Mouse (Mus musculus): Measurements from ENCODE around the gene Rab5b. TPM values are rescaled to one million over a fixed set of nuclear protein-coding genes. Genes with fewer than 3 reads are reported as not detected.
"Not testable (repeated sequence)": the region's sequence is repeated elsewhere in the genome, so short reads cannot be mapped to it uniquely, and the experiment has no call there.

Rab5b gene
- total RNA-seq (2021), result 100 to 1,000 TPM; 133 to 138 TPM
- long read RNA-seq, transcript Rab5b-201 (6 exons, 3,180 nt), result major isoform, 125 of 154 reads
- long read RNA-seq, partial matches to known transcripts, result 3 of 154 reads
- long read RNA-seq, other reads (novel, unspliced or antisense), result 26 of 154 reads

DNA sequence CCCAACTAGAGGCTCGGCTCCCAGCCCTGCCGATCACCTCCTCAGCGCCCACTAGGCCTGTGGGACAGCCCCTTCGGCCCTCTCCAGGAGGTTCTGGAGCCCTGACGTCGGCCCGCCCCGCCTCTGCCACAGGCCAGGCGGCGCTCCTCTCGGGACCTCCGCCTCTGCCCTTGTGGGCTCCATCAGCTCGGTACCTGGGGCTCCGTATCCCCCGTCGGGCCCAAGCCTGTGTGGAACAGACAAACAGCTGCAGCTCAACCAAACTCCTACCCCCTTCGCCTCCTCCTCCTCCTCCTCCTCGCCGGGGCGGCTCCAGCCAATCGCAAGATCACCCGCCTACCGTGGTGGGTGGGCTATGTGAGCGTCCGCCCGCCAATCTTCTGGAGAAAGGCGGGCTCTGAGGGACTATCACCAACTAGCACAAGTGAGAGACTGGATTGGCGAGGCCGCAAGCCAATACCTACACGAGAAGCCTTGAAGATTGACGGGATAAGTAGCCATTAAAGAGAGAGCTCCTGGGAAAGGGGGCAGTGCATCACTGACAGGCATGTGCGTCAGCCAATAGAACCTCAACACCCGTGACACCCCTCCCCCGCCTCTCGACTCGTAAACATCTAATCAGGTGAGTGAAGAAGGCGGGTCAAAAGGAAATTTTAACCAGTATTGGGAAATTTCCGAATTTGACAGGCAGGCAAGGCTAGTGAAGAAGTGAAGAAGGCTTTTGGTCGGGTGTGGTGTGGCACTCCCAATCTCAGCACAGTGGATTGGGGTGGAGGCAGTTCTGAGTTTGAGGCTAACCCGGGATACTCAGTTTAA is at the start of gene Rab5b:
Rab5b (minus strand) TSS at position 273 of the 816 bp plus-strand sequence.
- peak; percentile 99 to 100 for DNase-seq (ENCODE audit: low spot score in 2 of 2)

- DNase-seq (ENCODE audit: low spot score in 2 of 2), result no peak
These were observed 48.9 kb upstream of the Rab5b start, which contains the start of gene Dgka for GRCm38 (mm10) chr10:128744680-128745601. TSS of gene Dgka (minus strand) at chr10:128744855.

GRCm38 (mm10) chr10:128744211-128744610 is 48.1 kb upstream of the Rab5b start:
- no peak for DNase-seq (ENCODE audit: low spot score in 2 of 2)

DNA sequence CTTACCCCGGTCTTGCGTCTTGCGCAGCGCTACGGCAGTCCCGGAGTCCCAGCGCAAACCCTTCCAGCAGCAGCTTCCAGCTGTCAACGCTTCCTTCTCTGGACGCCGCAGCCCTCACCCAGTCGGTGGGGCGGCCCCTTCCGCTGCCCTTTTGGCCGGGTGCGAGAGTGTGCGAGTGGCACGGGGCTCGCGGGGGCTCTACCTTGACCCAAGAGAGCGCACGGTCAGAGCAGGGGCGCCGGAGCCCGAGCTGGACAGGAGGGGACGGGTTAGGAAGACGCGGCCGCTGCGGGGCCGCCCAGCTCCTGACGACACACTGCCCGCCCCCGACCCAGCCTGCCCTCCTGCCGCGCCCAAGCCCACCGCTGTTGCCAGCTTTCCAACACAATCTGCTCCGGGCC is 47.7 kb upstream of the Rab5b start:
- DNase-seq (ENCODE audit: low spot score in 2 of 2), result peak; percentile 34 to 39

DNA sequence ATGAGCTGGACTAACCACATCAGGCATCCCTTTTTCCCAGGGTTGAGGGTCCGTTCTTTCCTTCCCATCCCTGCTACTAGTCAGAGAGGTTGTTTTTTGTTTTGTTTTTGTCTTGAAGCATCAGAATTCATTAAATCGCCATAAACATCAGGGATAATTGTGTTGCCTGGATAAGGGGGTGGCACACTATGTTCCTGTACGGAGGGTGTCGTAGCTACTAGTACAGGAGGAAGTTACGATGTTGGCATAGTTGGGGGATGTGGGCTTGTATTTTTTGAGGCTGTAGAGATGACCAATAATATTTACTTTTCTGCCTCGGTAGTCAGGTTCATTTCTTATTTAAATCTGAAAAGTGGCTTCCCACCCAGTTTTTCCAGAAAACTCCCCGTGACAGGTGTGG is 47.2 kb upstream of the Rab5b start:
- DNase-seq (ENCODE audit: low spot score in 2 of 2), result peak in 1 of 2 experiments; percentile 16

DNA sequence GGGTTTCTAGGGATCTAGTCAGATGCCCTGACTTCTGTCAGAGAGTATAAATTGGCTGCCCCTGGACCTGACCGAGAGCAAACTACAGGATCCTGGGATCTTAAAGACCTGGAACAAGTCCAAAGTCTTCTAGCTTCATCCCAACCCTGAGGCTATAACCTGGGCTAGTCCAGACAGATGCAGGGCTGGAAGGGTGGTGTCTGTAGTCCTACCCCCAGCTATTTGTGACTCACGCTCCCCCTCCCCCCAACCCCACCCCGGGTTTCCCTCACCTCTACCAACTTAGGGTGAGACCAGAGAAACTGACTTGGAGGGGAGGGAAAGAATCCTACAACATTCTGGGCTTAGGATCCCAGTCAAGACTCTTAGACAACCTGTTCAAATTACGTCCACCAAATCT is 46.6 kb upstream of the Rab5b start:
- DNase-seq (ENCODE audit: low spot score in 2 of 2), result no peak

DNA sequence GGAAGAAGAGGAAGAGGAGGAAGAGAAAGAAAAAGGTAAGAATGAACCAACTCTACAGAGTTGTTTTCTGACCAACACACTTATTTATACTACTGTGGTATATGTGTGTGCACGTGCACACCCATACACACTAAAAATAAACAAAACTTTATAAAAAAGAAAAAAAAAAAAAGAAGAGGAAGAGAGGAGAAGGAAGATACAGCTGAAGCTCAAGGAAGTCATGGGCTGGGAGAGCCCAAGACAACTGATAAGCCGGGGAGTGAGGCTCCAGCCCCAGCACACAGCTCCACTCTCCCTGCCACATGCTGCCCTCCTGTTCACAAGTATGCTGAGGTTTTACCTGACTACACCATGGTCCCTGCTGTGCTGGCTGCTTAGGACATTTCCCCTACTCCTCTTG is 44.2 kb upstream of the Rab5b start:
- no peak for DNase-seq (ENCODE audit: low spot score in 2 of 2)

DNA sequence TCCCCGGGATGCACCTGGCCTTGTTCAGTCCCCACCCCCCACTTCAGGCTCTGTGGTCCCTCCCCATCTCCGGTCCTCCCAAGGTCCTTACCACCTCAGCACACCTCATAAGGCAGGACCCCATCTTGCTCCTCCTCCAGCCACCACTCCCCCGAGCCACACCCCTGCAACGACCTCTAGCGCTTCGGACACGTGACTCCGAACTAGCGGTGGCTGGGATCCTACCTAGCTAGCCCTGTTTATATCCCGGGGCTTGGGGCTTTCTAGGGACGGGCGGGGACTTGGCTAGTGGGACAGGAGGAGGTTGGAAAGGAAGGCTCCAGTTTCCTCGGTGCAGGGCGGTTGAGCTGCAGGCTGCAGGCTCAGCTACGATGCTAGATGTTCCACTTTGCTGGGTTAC is 41.4 kb upstream of the Rab5b start:
- DNase-seq (ENCODE audit: low spot score in 2 of 2), result no peak

DNA sequence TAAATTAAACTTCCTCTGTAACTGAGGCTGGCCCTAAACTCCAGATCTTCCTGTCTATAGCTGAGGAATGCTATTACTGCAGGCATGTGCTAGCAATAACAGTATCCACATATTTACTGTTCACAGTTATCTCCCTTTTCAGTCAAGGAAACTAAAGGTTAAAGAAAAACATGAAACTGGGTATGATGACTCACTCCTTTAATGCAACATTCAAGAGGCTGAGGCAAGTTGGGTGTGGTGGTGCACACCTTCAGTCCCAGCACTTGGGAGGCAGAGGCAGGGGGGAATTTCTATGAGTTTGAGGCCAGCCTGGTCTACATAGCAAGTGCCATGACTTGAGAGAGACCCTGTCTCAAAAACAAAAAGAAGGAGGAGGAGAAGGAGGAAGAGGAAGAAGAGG is 35.9 kb upstream of the Rab5b start:
- DNase-seq (ENCODE audit: low spot score in 2 of 2), result no peak

DNA sequence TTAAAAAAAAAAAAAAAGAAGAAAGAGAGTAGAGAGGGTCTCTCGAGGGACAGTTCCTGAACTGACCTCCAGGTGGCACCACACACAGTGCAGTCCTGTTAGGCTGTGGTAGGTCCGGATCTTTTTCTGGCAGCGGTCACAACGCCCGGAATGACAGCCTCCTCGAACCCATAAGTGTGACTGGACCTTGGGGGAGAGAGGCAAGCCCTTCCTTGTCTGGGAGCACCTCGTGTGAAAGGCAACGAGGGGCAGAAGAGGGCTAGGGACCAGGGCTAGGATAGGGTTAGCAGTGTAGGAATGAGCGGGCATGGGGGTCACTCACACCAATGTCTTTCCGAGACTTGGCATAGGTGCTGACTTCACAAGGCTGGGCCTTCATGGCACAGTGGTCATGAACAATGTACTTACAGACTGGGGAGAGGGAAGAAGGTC is 35.0 kb upstream of the Rab5b start:
- peak; percentile 21 to 77 for DNase-seq (ENCODE audit: low spot score in 2 of 2)

- no peak for DNase-seq (ENCODE audit: low spot score in 2 of 2)
These were observed 32.0 kb upstream of the Rab5b start for GRCm38 (mm10) chr10:128728059-128728458.

GRCm38 (mm10) chr10:128725466-128725865 is 29.4 kb upstream of the Rab5b start:
- not testable (repeated sequence) for DNase-seq (ENCODE audit: low spot score in 2 of 2)

DNA sequence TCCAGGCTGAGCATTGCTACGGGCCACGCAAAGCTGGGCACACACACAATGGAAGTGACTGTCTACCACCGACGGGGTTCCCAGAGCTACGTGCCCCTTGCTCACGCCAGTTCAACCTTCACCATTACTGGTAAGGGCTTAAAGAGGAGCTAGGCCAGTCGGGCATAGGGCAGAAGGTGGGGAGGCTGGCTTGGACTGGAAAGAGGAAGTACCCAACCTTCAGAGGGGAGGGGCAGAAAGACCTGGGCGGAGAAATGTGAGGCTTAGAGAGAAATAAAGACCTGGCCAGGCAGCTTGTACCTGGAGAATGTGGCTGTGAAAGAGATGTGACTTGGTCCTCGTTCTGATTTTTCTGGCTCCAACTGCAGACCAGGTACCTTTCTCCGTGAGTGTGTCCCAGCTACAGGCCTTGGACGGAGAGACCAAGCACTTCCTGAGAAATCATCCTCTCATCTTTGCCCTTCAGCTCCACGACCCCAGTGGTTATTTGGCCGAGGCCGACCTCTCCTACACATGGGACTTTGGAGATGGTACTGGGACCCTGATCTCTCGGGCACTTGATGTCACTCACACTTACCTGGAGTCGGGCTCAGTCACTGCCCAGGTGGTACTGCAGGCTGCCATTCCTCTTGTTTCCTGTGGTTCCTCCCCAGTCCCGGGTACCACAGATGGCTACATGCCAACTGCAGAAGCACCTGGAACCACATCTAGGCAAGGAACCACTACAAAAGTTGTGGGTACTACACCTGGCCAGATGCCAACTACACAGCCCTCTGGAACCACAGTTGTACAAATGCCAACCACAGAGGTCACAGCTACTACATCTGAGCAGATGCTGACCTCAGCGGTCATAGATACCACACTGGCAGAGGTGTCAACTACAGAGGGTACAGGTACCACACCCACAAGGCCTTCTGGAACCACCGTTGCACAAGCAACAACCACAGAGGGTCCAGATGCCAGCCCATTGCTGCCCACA is 19.8 kb upstream of the Rab5b start:
- DNase-seq (ENCODE audit: low spot score in 2 of 2), result no peak

DNA sequence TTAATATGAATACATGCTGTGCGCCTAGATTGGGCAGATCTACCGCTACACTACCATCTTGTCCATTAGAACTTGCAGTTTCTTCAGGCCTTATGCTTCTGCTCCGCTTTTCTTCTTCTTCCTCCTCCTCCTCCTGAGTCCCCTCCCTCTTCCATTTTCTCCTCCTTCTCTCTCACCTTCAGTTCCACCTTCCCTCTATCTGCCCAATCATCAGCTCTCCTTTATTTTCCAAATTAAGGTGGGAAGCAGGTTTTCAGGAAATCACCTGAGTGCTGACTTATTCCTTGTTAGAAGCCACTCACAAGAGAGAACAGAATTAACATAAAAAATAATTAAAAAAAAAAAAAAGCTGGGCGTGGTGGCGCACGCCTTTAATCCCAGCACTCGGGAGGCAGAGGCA is 15.3 kb upstream of the Rab5b start:
- DNase-seq (ENCODE audit: low spot score in 2 of 2), result not testable (repeated sequence)

DNA sequence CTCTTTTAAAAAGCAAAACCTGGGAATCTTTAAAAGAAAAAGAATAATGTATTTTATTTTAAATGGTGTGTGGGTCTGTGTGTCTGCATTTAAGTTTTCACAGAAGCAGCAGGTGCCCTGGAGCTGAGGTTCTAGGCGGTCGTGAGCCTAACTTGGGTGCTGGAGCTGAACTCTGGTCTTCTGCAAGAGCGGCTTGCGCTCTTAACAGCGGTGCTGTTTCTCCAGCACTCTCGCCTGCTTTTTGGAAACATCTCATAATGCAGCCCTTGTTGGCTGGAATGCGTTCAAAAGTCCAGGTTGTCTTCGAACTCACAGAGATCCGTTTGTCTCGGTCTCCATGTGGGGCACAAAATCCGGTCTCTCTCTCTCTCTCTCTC is 9.2 kb upstream of the Rab5b start:
- no peak for DNase-seq (ENCODE audit: low spot score in 2 of 2)

DNA sequence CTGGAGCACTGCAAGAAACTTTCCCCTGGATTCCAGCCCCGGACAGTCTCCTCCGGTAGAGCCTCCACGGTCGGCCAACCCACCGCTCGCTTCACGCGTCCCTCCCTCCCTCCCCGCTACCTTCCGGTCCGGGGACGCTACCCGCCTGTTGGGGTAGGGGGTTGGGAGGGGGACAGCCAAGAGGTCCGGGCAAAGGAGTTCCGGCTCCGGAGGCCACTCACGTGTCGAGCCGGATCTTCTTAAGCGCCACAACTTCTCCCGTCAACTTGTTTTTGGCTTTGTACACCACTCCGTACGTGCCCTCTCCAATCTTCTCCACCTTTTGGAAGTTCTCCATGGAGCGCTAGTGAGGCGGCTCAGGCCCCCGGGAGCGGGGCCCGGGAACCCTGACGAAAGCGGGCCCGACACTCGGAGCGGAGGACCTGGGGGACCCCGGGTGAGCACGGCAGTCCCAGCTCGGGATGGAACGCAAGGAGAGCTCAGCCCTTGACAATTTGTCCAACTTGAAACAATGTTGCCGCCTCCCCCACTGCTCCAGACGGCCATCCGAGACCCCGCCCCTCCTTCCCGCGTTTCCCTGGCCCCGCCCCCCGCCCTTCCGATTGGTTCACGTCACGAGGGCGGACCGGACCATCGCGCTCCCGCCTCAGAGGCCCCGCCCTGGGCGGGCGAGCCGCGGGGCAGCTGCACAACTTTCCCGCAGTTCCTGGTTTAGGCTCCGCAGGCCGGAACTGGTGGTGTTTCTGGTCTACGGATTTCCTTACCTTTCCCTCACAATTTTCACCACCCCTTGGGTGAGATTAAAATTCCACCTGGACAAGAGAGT is 8.6 kb upstream of the Rab5b start, which contains the start of gene Cdk2:
Cdk2 (minus strand) TSS at position 541 of the 826 bp plus-strand sequence.
- DNase-seq (ENCODE audit: low spot score in 2 of 2), result peak; percentile 70 to 84

- DNase-seq (ENCODE audit: low spot score in 2 of 2), result no peak
These were observed 7.8 kb upstream of the Rab5b start, which contains the start of gene Pmel for GRCm38 (mm10) chr10:128703895-128704294. TSS of gene Pmel (plus strand) at chr10:128704195.

GRCm38 (mm10) chr10:128702328-128703007 is 6.4 kb upstream of the Rab5b start:
- DNase-seq (ENCODE audit: low spot score in 2 of 2), result no peak

GRCm38 (mm10) chr10:128700712-128701111 is 4.6 kb upstream of the Rab5b start:
- no peak for DNase-seq (ENCODE audit: low spot score in 2 of 2)
